Mouse (Mus musculus) limb, embryonic 14.5 days (tissue): ENCODE measurements at regions not wholly inside any gene's neighbourhood (a gene's known extent, or its start where the extent isn't known, plus 50 kb on each side); places are given as distances from the start of the nearest gene placed in this dataset.
A peak's percentile ranks its signal among the peaks of the same experiment; 100 is the strongest.

ENCODE experiments used
- ATAC-seq: fragments of 200-750 bp; cut with Nextera tagmentation; 2 replicates; pipeline ENCODE4 v1.8.0; 2017; ENCODE audit warnings: low read depth, moderate number of reproducible peaks, moderate TSS enrichment; ENCODE audit not compliant: low FRiP score
- DNase-seq: peaks from one replicate; pipeline ENCODE4 v3.0.0-alpha.2; 2015; ENCODE audit warnings: low spot score
- H3K27ac ChIP-seq: fragments of 300-500 bp; sonication (generic); replicated peaks from 2 replicates; pipeline ENCODE4 v1.5.1; 2014; ENCODE audit warnings: low read depth, mild to moderate bottlenecking, low read length, moderate library complexity, mixed read lengths
- H3K27me3 ChIP-seq: fragments of 300-500 bp; sonication (generic); 2 replicates; pipeline ENCODE4 v1.6.1; 2014; ENCODE audit warnings: low read length, mixed read lengths; ENCODE audit not compliant: control insufficient read depth, insufficient read depth
- H3K36me3 ChIP-seq: fragments of 300-500 bp; sonication (generic); 2 replicates; pipeline ENCODE4 v1.6.1; 2014; ENCODE audit warnings: mild to moderate bottlenecking, low read length, moderate library complexity, mixed read lengths; ENCODE audit not compliant: control insufficient read depth, insufficient read depth
- H3K4me1 ChIP-seq: fragments of 300-500 bp; sonication (generic); 2 replicates; pipeline ENCODE4 v1.6.1; 2014; ENCODE audit warnings: antibody characterized with exemption, low read length, mixed read lengths; ENCODE audit not compliant: control insufficient read depth, insufficient read depth
- H3K4me2 ChIP-seq: fragments of 300-500 bp; sonication (generic); replicated peaks from 2 replicates; pipeline ENCODE4 v1.6.1; 2014; ENCODE audit warnings: low read depth, mild to moderate bottlenecking, low read length, moderate library complexity; ENCODE audit not compliant: severe bottlenecking
- H3K4me3 ChIP-seq: fragments of 300-500 bp; sonication (generic); replicated peaks from 2 replicates; pipeline ENCODE4 v1.5.1; 2014; ENCODE audit warnings: low read length
- H3K9ac ChIP-seq: fragments of 300-500 bp; sonication (generic); 2 replicates; pipeline ENCODE4 v1.6.1; 2014; ENCODE audit warnings: mild to moderate bottlenecking, low read depth, low read length, moderate library complexity; ENCODE audit not compliant: severe bottlenecking
- H3K9me3 ChIP-seq: fragments of 300-500 bp; sonication (generic); 2 replicates; pipeline ENCODE4 v1.6.1; 2016; ENCODE audit warnings: low read length; ENCODE audit not compliant: control insufficient read depth
- POLR2A ChIP-seq: fragments of 200-500 bp; IDR thresholded peaks from 2 replicates; pipeline ENCODE4 v1.8.0; 2012; ENCODE audit warnings: inconsistent platforms, mild to moderate bottlenecking, moderate library complexity, borderline replicate concordance; ENCODE audit not compliant: insufficient read depth, insufficient read length; ENCODE audit errors: extremely low read depth
- WGBS: fragments of 180-500 bp; shearing (Covaris S2); extraction: QIAGEN DNeasy Blood & Tissue Kit; methylation state at CpG from one replicate; pipeline ENCODE4 v1.1.7; 2014; 5-methylcytosine and 5-hydroxymethylcytosine counted together

GRCm38 (mm10) chr8:31746855-31747254, 1681.7 kb upstream of the 5930422O12Rik start:
- no peak overlapping the region for H3K9ac ChIP-seq
- no peak for ATAC-seq
- H3K4me2 ChIP-seq: no peak overlapping the region
- no peaks in the 10 kb centered on the region for H3K27me3 ChIP-seq
- DNase-seq: no peak
- H3K9me3 ChIP-seq: no peaks in the 10 kb centered on the region
- H3K4me3 ChIP-seq: no peak overlapping the region
- no peaks in the 10 kb centered on the region for H3K4me1 ChIP-seq
- no peaks in the 10 kb centered on the region for H3K36me3 ChIP-seq
- H3K27ac ChIP-seq: no peak overlapping the region
- no peak for TF ChIP-seq POLR2A

- Histone ChIP-seq H3K27me3 (no peaks in the 10 kb centered on the region), H3K9me3 (no peaks in the 10 kb centered on the region), H3K4me3 (no peak overlapping the region), H3K9ac (no peak overlapping the region), H3K4me1 (no peaks in the 10 kb centered on the region), H3K27ac (no peak overlapping the region), H3K36me3 (no peaks in the 10 kb centered on the region), H3K4me2 (no peak overlapping the region)
- WGBS: 49% methylated on average over 2 of the region's 2 CpGs
- peak; percentile 28 for DNase-seq
- ATAC-seq: no peak
- no peak for TF ChIP-seq POLR2A
Measured at GRCm38 (mm10) chr8:31749974-31750373, 1678.5 kb upstream of the 5930422O12Rik start.

- Histone ChIP-seq H3K4me2 (no peak overlapping the region), H3K9ac (no peak overlapping the region), H3K27ac (no peak overlapping the region), H3K36me3 (no peaks in the 10 kb centered on the region), H3K4me1 (no peaks in the 10 kb centered on the region), H3K9me3 (no peaks in the 10 kb centered on the region), H3K4me3 (no peak overlapping the region), H3K27me3 (no peaks in the 10 kb centered on the region)
- DNase-seq (no peak), ATAC-seq (no peak)
- no peak for TF ChIP-seq POLR2A
- 71% methylated on average over 3 of the region's 3 CpGs for WGBS
Measured at GRCm38 (mm10) chr8:31750482-31751126, 1677.9 kb upstream of the 5930422O12Rik start.

GRCm38 (mm10) chr8:31755737-31756136, 1672.8 kb upstream of the 5930422O12Rik start:
- 69% methylated on average over 3 of the region's 3 CpGs for WGBS
- DNase-seq (no peak), ATAC-seq (no peak)
- Histone ChIP-seq H3K9ac (no peak overlapping the region), H3K36me3 (no peaks in the 10 kb centered on the region), H3K27me3 (no peaks in the 10 kb centered on the region), H3K4me3 (no peak overlapping the region), H3K4me2 (no peak overlapping the region), H3K9me3 (no peaks in the 10 kb centered on the region), H3K4me1 (no peaks in the 10 kb centered on the region), H3K27ac (no peak overlapping the region)
- TF ChIP-seq POLR2A: no peak

GRCm38 (mm10) chr8:31762091-31762490, 1666.4 kb upstream of the 5930422O12Rik start:
- TF ChIP-seq POLR2A: no peak
- 78% methylated on average over 6 of the region's 6 CpGs for WGBS
- Histone ChIP-seq H3K4me2 (no peak overlapping the region), H3K4me1 (no peaks in the 10 kb centered on the region), H3K27ac (no peak overlapping the region), H3K4me3 (no peak overlapping the region), H3K9ac (no peak overlapping the region), H3K36me3 (no peaks in the 10 kb centered on the region), H3K9me3 (no peaks in the 10 kb centered on the region), H3K27me3 (no peaks in the 10 kb centered on the region)
- DNase-seq (no peak), ATAC-seq (no peak)
